Mouse (Mus musculus) midbrain, embryonic 10.5 days (tissue): ENCODE results near the gene Gm5269. TPM values are rescaled to one million over a fixed set of nuclear protein-coding genes. Genes with fewer than 3 reads are reported as not detected.

Source experiments
- DNase-seq: peaks from one replicate; pipeline ENCODE4 v3.0.0-alpha.2; 2017; ENCODE audit warnings: low spot score
- H3K27ac ChIP-seq: fragments of 300-500 bp; sonication (generic); replicated peaks from 2 replicates; pipeline ENCODE4 v1.5.1; 2016; ENCODE audit warnings: mild to moderate bottlenecking
- H3K27me3 ChIP-seq: fragments of 300-500 bp; sonication (generic); 2 replicates; pipeline ENCODE4 v1.6.1; 2016; ENCODE audit warnings: low read depth, mild to moderate bottlenecking; ENCODE audit not compliant: poor library complexity, severe bottlenecking
- H3K36me3 ChIP-seq: fragments of 300-500 bp; sonication (generic); 2 replicates; pipeline ENCODE4 v1.6.1; 2016; ENCODE audit warnings: mild to moderate bottlenecking, moderate library complexity
- H3K4me1 ChIP-seq: fragments of 300-500 bp; sonication (generic); 2 replicates; pipeline ENCODE4 v1.6.1; 2016
- H3K4me3 ChIP-seq: fragments of 300-500 bp; sonication (generic); 2 replicates; pipeline ENCODE4 v1.5.1; 2016; ENCODE audit warnings: mild to moderate bottlenecking, moderate library complexity
- H3K9me3 ChIP-seq: fragments of 300-500 bp; sonication (generic); replicated peaks from 2 replicates; pipeline ENCODE4 v1.6.1; 2016; ENCODE audit warnings: mild to moderate bottlenecking
- WGBS: fragments of 180-500 bp; shearing (Covaris S2); methylation state at CpG from one replicate; pipeline ENCODE4 v1.1.7; 2016; 5-methylcytosine and 5-hydroxymethylcytosine counted together
- polyA plus RNA-seq: library from polyadenylated mRNA; unstranded; fragments of >200 nt; fragmentation: Nextera tagmentation; extraction: Ambion mirVana; gene quantifications from 2 replicates; pipeline ENCODE4 v1.2.1, GENCODE M21; 2016

The Gm5269 gene
- polyA plus RNA-seq, 1 experiment from 2014 or later, result not detected

DNA sequence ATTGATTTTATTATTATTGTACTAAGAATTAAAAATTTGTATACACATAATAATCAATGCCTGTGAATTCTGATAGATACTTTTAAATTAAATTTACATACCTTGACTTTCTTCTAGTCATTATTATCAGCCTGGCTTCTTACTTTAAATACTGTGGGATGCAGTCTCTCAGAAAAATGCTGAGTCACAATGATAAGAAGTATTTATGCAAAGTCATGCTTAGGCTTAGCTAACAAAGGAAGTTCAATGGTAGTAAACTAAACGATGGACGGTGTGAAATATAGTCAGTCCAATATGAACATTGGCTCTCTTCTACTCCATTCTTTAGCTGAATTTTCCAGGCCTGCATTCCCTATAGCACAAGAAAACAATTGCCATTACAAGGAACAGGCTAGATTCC, 16.8 kb downstream of the Gm5269 start:
- Histone ChIP-seq H3K36me3 (no peaks in the 10 kb centered on the region), H3K27ac (no peak overlapping the region), H3K9me3 (no peaks in the 10 kb centered on the region), H3K27me3 (no peaks in the 10 kb centered on the region), H3K4me3 (no peak overlapping the region), H3K4me1 (no peaks in the 10 kb centered on the region)
- WGBS, result 88% methylated on average over 2 of the region's 2 CpGs
- no peak for DNase-seq

GRCm38 (mm10) chr1:45868479-45869137, 21.5 kb downstream of the Gm5269 start:
- WGBS, result 76% methylated on average over 3 of the region's 3 CpGs

GRCm38 (mm10) chr1:45868050-45868449, 22.0 kb downstream of the Gm5269 start:
- H3K36me3 ChIP-seq, result no peaks in the 10 kb centered on the region
- H3K27me3 ChIP-seq, result no peaks in the 10 kb centered on the region
- no peaks in the 10 kb centered on the region for H3K4me1 ChIP-seq
- 86% methylated on average over 1 of the region's 1 CpGs for WGBS
- no peak overlapping the region for H3K27ac ChIP-seq
- DNase-seq, result no peak
- H3K4me3 ChIP-seq, result no peak overlapping the region
- no peaks in the 10 kb centered on the region; the same call in 1 of the 2 replicates for H3K9me3 ChIP-seq

More at GRCm38 (mm10) chr1:45868479-45869137, 21.5 kb downstream of the Gm5269 start:
- Histone ChIP-seq H3K4me1 (no peaks in the 10 kb centered on the region), H3K36me3 (no peaks in the 10 kb centered on the region), H3K9me3 (no peaks in the 10 kb centered on the region), H3K4me3 (no peak overlapping the region), H3K27me3 (no peaks in the 10 kb centered on the region), H3K27ac (no peak overlapping the region)
- DNase-seq, result no peak

GRCm38 (mm10) chr1:45866288-45867018, 23.6 kb downstream of the Gm5269 start:
- DNase-seq, result no peak
- H3K27ac ChIP-seq, result no peak overlapping the region
- WGBS, result 76% methylated on average over 3 of the region's 3 CpGs
- H3K36me3 ChIP-seq, result no peaks in the 10 kb centered on the region
- H3K27me3 ChIP-seq, result no peaks in the 10 kb centered on the region
- no peaks in the 10 kb centered on the region for H3K4me1 ChIP-seq
- H3K4me3 ChIP-seq, result no peak overlapping the region
- H3K9me3 ChIP-seq, result no peaks in the 10 kb centered on the region; the same call in 1 of the 2 replicates

DNA sequence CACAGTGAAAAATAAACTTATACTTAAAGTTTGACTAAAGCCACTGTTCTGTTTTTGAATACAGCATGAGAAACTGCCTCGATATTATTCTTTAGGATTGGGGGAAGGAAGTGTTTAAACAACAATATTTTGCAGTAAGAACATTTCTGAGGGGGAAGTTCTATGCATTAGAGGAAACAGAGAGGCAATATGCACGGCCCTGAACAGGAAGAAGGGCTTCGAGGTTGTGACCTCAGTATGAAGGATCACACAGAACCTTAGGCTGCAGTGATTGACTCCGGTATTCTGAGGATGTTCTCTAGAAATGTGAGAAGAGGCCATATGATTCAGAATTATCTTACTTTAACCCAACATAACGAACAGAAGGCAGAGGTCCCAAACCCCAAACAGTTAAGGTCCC, 24.3 kb downstream of the Gm5269 start:
- Histone ChIP-seq H3K27ac (no peak overlapping the region), H3K9me3 (no peaks in the 10 kb centered on the region; the same call in 1 of the 2 replicates), H3K27me3 (no peaks in the 10 kb centered on the region), H3K4me1 (no peaks in the 10 kb centered on the region), H3K36me3 (no peaks in the 10 kb centered on the region), H3K4me3 (no peak overlapping the region)
- WGBS, result 74% methylated on average over 5 of the region's 5 CpGs
- DNase-seq, result no peak

- Histone ChIP-seq H3K4me1 (no peaks in the 10 kb centered on the region), H3K27me3 (no peaks in the 10 kb centered on the region), H3K4me3 (no peak overlapping the region), H3K9me3 (no peaks in the 10 kb centered on the region; the same call in 1 of the 2 replicates), H3K36me3 (no peaks in the 10 kb centered on the region), H3K27ac (no peak overlapping the region)
- DNase-seq, result no peak
- WGBS, result 55% methylated on average over 1 of the region's 1 CpGs
Measured at GRCm38 (mm10) chr1:45865316-45865715, 24.8 kb downstream of the Gm5269 start.

DNA sequence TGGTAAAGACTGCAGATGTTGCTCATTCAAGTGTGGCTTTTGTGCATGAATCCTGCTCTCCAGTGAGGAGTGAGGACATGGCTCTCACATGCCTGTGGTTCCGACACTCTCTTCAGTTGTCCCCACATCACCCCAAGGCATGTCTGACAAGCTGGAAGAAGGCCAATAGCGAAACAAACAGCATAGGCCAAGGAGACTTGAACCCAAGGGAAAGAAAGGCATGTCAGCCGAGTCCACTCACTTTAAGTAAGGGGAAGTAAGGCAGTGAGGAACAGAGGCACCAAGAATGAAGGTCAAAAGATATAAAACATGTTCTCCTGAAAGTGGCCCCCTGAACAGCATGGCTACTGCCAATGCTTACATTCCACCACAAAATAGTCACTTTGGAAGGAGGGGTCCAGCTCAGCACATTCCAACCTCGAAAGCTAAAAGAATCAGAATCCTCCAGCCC, 25.5 kb downstream of the Gm5269 start:
- Histone ChIP-seq H3K36me3 (no peaks in the 10 kb centered on the region), H3K27me3 (no peaks in the 10 kb centered on the region), H3K27ac (no peak overlapping the region), H3K4me1 (no peaks in the 10 kb centered on the region), H3K4me3 (no peak overlapping the region), H3K9me3 (no peaks in the 10 kb centered on the region; the same call in 1 of the 2 replicates)
- no peak for DNase-seq
- whole genome bisulfite sequencing, result 74% methylated on average over 4 of the region's 4 CpGs

- Histone ChIP-seq H3K4me1 (no peaks in the 10 kb centered on the region), H3K9me3 (no peaks in the 10 kb centered on the region; the same call in 1 of the 2 replicates), H3K4me3 (no peak overlapping the region), H3K27me3 (no peaks in the 10 kb centered on the region), H3K36me3 (no peaks in the 10 kb centered on the region), H3K27ac (no peak overlapping the region)
- 93% methylated on average over 3 of the region's 3 CpGs for WGBS
- no peak for DNase-seq
Measured at GRCm38 (mm10) chr1:45863641-45864040, 26.4 kb downstream of the Gm5269 start.

- Histone ChIP-seq H3K9me3 (no peaks in the 10 kb centered on the region; the same call in 1 of the 2 replicates), H3K4me1 (no peaks in the 10 kb centered on the region), H3K27ac (no peak overlapping the region), H3K36me3 (no peaks in the 10 kb centered on the region), H3K27me3 (no peaks in the 10 kb centered on the region), H3K4me3 (no peak overlapping the region)
- DNase-seq, result no peak
Measured at GRCm38 (mm10) chr1:45861162-45861561, 28.9 kb downstream of the Gm5269 start.

GRCm38 (mm10) chr1:45860349-45860748, 29.7 kb downstream of the Gm5269 start:
- H3K9me3 ChIP-seq, result no peaks in the 10 kb centered on the region; the same call in 1 of the 2 replicates
- H3K27me3 ChIP-seq, result no peaks in the 10 kb centered on the region
- no peaks in the 10 kb centered on the region for H3K4me1 ChIP-seq
- no peak overlapping the region for H3K4me3 ChIP-seq
- H3K27ac ChIP-seq, result no peak overlapping the region
- 79% methylated on average over 5 of the region's 5 CpGs for WGBS
- no peak for DNase-seq
- no peaks in the 10 kb centered on the region for H3K36me3 ChIP-seq

DNA sequence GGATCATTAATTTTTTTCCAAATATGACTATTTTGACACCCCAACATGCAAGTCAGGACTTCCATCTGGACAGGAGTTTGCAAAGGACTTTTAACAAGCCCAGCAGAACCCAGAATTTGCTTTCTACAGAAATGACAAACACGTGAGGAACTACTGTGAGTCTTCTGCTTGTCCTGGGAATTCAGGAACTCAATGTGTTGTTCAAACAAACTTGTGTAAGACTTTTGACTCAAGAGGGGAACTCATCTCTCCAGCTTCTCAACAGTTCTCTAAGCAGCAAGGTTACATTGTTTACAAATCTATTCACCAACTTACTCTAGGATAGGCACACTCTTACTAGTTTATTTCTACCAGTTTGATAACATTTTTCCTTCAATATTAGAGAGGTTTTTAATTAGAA, 32.0 kb downstream of the Gm5269 start:
- Histone ChIP-seq H3K4me3 (no peak overlapping the region), H3K9me3 (no peaks in the 10 kb centered on the region; the same call in 1 of the 2 replicates), H3K27ac (no peak overlapping the region), H3K36me3 (no peaks in the 10 kb centered on the region), H3K4me1 (no peaks in the 10 kb centered on the region), H3K27me3 (no peaks in the 10 kb centered on the region)
- no peak for DNase-seq
- 80% methylated on average over 1 of the region's 1 CpGs for WGBS

- H3K27ac ChIP-seq, result no peak overlapping the region
- H3K36me3 ChIP-seq, result no peaks in the 10 kb centered on the region
- no peak overlapping the region for H3K4me3 ChIP-seq
- no peak for DNase-seq
- no peaks in the 10 kb centered on the region for H3K27me3 ChIP-seq
- H3K4me1 ChIP-seq, result no peaks in the 10 kb centered on the region
- WGBS, result 83% methylated on average over 1 of the region's 1 CpGs
- no peaks in the 10 kb centered on the region for H3K9me3 ChIP-seq
Measured at GRCm38 (mm10) chr1:45845466-45845865, 44.6 kb downstream of the Gm5269 start.
